Mouse (Mus musculus): ENCODE measurements around the gene Dyx1c1. TPM values are rescaled to one million over a fixed set of nuclear protein-coding genes. Genes with fewer than 3 reads are reported as not detected.

Dyx1c1 gene
- total RNA-seq (2017) = 0.94 and 3.0 TPM in 2 replicates

DNA sequence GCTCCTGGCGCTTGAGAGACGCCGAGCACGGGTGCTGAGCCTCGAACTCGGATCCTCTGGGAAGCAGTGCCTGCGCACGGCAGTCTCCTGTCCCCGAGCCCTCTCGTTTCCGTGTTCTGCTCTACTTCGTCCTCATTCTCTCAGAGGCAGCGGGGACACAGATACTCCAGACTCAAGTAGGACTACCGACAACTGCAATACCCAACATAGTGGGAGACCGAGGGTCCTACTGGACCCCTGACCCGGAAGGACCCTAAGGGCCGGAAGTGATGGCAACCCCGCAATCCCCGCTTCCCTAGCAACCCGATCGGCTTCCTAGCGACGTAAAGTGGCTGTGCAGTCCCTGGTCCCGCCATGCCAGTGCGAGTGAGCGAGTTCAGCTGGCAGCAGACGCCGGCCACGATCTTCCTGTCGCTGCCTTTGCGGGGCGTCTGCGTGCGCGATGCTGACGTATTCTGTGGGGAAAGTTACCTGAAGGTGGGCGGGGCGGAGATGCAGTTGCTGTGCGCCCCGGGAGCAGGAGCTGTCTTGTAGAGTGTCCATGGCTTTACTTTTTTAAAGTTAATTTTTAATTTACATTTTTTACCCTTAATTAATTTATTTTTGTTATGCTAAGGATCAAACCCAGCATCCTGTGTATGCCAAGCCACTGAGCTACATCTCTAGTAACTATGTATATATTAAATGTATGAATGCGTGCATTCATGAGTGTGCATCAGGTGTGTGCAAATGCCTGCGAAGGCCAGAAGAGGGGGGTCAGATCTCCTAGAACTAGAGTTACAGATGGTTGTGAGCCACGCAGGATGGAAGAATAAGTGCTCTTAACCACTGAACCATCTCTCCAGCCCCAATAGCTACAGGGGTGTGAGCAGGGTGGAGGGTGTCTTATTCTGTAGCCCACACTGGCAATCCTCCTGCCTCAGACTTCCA lies at the start of gene Dyx1c1, which contains the start of gene Gm44503:
Gene Dyx1c1 (plus strand): TSS at position 265 of the 930 bp plus-strand sequence.
Gene Gm44503 (plus strand): TSS at position 332 of the 930 bp plus-strand sequence.
- ATAC-seq (replicated peaks in 1 of 2; ENCODE audit: insufficient read depth in 1 of 2, low FRiP score in 2 of 2, low TSS enrichment in 1 of 2, low read depth in 1 of 2, poor library complexity in 2 of 2, severe bottlenecking in 2 of 2) = peak; percentile 92 to 96

DNA sequence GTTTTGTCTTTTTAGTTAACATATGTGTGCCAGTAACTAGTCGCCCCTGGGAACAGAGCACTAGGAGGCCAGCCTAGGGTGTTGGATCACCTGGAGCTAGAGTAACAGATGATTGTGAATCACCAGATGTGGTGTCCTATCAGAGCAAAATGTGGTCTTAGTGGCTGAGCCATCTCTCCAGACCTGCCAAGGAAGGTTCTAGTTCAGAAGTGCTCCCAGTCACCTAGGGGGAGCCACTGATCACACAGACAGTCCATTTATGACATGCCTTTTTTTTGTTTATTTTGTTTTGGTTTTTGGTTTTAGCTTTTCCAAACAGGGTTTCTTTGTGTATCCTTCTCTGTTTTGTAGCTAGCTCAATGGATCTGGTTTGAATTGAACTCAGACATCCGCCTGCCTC lies 47.2 kb upstream of the Dyx1c1 start:
- ATAC-seq (replicated peaks in 1 of 2; ENCODE audit: insufficient read depth in 1 of 2, low FRiP score in 2 of 2, low TSS enrichment in 1 of 2, low read depth in 1 of 2, poor library complexity in 2 of 2, severe bottlenecking in 2 of 2) = no peak

DNA sequence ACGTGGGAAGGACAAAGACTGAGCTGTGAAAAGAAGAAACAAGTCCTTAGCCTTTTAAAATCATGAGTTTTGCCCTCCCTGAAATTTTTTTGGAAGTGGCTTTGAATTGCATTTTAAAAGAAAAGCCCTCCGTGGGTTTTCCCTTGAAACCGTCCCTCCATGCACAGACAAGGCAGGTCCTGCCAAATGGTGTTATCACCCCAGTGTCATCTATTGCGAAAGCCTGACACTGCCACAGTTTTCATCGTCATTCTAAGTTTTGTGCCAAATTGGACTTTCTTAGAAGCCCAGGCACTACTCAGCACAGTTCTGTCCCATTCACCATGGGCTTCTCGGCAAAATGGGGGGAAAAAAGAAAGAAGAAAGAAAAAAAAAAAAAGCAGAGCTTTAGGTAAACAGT lies 45.0 kb upstream of the Dyx1c1 start:
- no peak for ATAC-seq (replicated peaks in 1 of 2; ENCODE audit: insufficient read depth in 1 of 2, low FRiP score in 2 of 2, low TSS enrichment in 1 of 2, low read depth in 1 of 2, poor library complexity in 2 of 2, severe bottlenecking in 2 of 2)

DNA sequence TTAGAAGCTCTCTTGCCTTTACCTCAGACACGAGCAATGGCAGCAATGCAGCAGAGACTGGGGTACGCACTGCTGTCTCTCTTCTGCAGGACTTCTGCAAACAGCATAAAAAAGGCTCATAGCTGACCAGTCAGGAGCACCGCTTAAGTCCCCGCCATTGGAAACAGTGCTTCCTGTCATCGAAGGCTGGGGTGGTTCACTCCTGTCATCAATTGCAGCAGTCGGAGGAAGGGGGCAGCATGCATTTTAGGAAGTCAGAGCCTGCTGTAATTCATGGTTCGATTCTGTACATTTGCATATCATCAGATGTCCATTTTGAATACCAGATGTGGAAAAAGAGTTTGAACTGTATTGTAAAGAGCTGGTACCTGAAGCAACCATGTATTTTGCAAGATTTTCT lies 42.9 kb upstream of the Dyx1c1 start:
- peak in 1 of 2 experiments; percentile 58; a peak in 2 of 4 replicates for ATAC-seq (replicated peaks in 1 of 2; ENCODE audit: insufficient read depth in 1 of 2, low FRiP score in 2 of 2, low TSS enrichment in 1 of 2, low read depth in 1 of 2, poor library complexity in 2 of 2, severe bottlenecking in 2 of 2)

DNA sequence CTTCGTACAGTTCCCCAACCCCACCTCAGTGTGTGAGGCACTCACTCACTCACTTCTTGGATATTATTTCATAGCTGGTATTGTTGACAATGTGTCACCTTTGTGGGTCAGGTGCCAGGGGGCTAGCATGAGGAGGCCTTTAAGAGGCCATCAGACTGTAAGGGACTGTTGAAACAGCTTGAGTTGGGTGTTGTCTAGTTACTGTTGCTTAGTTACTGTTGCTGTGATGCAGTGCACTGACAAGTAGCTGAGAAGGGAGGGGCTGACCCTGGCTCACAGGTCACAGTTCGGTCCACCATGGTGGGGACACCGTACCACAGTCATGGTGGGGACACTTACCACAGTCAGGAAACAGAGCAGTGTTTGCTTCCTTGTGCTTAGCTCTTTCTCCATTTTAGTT lies 35.5 kb upstream of the Dyx1c1 start:
- ATAC-seq (replicated peaks in 1 of 2; ENCODE audit: insufficient read depth in 1 of 2, low FRiP score in 2 of 2, low TSS enrichment in 1 of 2, low read depth in 1 of 2, poor library complexity in 2 of 2, severe bottlenecking in 2 of 2) = no peak

DNA sequence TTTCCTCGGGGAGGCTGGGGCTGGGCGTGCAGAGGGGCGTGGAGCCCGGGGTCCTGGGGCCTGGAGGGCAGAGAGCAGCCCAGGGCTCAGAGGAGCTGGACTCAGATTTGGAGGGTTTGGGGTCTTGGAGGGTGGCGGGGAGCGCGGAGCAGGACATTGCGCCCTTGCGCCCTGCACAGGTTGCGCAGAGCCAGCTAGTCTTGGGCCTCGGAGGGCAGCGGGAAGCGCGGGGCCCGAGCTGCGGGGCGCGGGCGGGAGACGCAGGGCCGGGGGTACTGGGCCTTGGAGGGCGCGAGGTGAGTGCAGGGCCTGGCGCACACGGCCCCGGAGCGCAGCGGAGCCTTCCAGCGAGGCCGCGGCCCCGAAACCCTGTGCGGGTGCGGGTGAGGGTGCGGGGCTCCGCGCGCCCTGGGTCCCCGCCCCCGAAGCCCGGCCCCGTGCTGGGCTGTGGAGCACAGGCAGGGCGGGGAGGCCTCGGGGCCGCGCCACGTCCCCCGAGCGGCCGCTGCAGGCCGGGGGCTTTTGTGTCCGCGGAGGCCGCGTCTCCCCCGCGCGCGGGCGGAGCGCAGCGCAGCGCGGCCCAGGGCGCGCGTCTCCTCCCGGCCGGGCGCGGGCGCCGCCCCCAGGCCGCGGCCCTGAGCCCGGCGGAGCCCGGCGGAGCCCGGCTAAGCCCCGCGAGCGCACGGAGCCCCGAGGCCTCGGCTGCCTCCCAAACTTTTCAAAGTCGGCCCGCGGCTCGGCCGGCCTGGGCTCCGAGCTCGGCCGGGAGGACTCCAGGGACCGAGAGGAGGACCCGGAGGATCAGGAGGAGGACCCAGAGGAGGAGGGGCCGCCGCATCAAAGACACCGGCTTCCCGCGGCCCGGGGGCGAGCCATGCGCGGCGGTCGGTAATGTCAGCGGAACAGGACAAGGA lies 33.3 kb upstream of the Dyx1c1 start, which contains the start of gene Pygo1:
Gene Pygo1 (plus strand): TSS at position 625 of the 914 bp plus-strand sequence.
- peak in 1 of 2 experiments; percentile 21; a peak in 1 of 4 replicates for ATAC-seq (replicated peaks in 1 of 2; ENCODE audit: insufficient read depth in 1 of 2, low FRiP score in 2 of 2, low TSS enrichment in 1 of 2, low read depth in 1 of 2, poor library complexity in 2 of 2, severe bottlenecking in 2 of 2)

DNA sequence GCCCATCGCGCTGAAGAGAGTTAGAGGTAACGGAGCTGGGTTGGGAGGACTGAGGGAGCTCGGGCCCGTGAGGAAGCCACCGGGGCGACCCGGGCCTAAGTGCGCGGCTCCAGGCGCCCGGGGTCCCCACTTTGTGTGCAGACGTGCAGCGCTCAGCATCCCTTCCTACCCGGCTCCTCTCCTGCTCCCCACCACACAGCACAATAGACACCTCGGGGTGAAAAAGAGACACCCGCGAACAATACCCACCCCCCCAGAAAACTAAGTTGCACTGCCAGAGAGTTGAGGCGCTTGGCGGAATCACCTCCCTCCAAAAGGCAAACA lies 32.7 kb upstream of the Dyx1c1 start:
- ATAC-seq (replicated peaks in 1 of 2; ENCODE audit: insufficient read depth in 1 of 2, low FRiP score in 2 of 2, low TSS enrichment in 1 of 2, low read depth in 1 of 2, poor library complexity in 2 of 2, severe bottlenecking in 2 of 2) = no peak

DNA sequence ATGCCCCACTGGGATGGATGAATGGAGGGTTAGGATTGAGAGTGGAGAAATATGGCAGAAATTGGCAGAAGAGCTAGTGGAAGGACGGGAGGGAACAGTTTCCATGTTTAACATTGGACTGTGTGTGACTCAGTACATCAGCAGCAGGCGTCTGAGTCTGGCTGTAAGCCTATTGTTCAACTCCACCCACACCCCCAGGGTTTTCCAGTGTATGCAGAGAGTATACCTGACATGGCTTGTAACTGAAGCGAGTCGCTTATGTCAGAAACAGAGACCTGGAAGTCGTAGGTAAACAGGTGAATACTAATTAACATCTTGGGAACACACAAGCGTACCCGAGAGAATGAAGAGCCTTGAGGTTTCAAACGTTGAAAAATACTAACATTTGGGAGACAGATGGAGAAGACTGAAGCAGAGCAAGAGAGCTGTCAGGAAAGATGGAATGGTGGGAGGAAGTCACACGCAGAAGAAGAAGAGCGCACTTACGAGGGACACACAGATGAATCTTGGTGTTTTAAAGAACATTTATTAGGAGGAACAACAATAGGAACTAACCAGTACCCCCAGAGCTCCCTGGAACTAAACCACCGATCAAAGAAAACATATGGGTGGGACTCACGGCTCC lies 27.3 kb upstream of the Dyx1c1 start:
- no peak for ATAC-seq (replicated peaks in 1 of 2; ENCODE audit: insufficient read depth in 1 of 2, low FRiP score in 2 of 2, low TSS enrichment in 1 of 2, low read depth in 1 of 2, poor library complexity in 2 of 2, severe bottlenecking in 2 of 2)

DNA sequence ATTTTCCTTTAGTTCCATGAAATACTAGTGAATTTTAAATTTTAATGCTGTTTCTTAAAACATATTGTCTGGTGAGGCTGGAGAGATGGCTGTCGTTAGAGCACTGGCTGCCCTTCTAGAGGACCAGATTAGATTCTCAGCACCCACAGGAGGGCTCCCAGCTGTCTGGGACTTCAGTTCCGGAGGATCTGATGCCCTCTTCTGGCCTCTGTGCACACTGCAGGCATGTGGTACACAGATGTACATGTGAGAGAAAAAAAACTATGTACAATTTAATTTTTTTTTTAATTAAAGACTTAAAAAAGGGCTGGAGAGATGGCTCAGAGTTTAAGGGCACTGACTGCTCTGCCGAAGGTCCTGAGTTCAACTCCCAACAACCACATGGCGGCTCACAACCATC lies 23.3 kb upstream of the Dyx1c1 start:
- no peak for ATAC-seq (replicated peaks in 1 of 2; ENCODE audit: insufficient read depth in 1 of 2, low FRiP score in 2 of 2, low TSS enrichment in 1 of 2, low read depth in 1 of 2, poor library complexity in 2 of 2, severe bottlenecking in 2 of 2)

DNA sequence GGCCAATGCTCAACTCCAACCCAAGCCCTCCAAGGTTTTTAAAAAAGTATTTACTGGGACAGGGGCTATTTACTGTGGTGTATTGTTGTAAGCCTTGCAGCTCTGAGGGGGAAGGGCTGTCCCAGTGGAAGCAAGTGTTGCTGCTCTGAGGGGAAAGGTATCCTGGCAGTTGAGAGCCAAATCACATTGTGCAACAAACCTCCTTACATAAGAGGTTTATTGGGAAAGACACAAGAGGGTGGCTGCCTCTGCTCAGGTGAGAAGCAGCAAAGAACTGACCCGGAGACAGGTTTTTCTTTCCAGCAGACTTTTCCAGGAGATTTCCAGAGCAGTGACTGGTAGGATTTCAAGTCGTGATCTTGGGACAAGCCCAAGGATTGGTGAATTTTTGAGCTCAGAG lies 22.3 kb upstream of the Dyx1c1 start:
- ATAC-seq (replicated peaks in 1 of 2; ENCODE audit: insufficient read depth in 1 of 2, low FRiP score in 2 of 2, low TSS enrichment in 1 of 2, low read depth in 1 of 2, poor library complexity in 2 of 2, severe bottlenecking in 2 of 2) = no peak

DNA sequence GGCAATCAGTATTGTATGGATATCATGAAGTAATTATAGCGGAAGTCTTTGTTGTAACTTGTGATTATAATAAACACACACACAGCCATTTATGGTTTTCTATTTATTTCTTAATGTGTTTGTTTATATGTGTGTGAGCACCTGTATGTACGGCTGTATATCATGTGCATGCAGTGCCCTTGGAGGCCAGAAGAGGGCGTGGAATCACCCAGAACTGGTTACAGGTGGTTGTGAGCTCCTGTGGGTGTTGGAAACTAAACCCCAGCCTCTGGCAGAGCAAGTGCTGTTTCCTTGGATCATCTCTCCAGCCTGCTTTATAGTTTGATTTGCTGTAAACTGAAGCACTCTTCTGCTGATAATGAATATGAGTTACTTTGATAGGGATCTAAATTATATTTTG lies 15.2 kb upstream of the Dyx1c1 start:
- ATAC-seq (replicated peaks in 1 of 2; ENCODE audit: insufficient read depth in 1 of 2, low FRiP score in 2 of 2, low TSS enrichment in 1 of 2, low read depth in 1 of 2, poor library complexity in 2 of 2, severe bottlenecking in 2 of 2) = no peak

DNA sequence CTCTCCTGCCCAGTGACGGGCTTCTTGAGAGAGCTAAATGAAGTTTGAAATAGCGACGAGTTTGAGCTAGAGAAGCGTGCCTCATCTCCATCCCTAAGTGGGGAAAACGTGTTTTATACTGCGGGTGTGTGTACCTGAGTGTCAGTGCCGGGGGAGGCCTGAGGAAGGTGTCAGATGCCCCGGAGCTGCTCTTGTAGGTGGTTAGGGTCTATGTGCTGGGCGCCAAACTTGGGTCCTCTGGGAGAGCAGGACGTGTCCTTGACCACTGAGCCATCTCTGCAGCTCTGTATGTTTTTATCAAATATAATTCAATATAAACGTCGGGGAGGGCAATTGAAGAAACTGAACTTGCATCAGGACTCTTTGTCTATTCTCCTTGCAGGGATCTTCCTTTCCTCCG lies 14.3 kb upstream of the Dyx1c1 start:
- ATAC-seq (replicated peaks in 1 of 2; ENCODE audit: insufficient read depth in 1 of 2, low FRiP score in 2 of 2, low TSS enrichment in 1 of 2, low read depth in 1 of 2, poor library complexity in 2 of 2, severe bottlenecking in 2 of 2) = no peak

DNA sequence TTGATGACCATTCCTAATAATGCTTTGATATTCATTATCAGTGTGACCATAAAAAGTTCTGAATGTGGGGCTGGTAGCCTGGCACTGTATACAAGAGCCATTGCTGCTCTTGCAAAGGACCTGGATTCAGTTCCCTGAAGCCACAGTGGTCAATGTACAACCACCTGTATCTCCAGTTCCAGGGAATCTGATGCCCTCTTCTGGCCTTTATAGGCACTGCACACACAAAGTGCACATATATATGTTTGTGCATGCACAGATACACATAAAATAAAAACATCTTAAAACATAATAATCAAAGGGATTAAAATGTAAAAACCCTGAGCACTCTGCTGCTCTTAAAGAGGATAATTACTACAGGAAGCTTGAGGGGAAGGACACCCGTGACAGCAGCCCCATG lies 11.6 kb upstream of the Dyx1c1 start:
- no peak for ATAC-seq (replicated peaks in 1 of 2; ENCODE audit: insufficient read depth in 1 of 2, low FRiP score in 2 of 2, low TSS enrichment in 1 of 2, low read depth in 1 of 2, poor library complexity in 2 of 2, severe bottlenecking in 2 of 2)

DNA sequence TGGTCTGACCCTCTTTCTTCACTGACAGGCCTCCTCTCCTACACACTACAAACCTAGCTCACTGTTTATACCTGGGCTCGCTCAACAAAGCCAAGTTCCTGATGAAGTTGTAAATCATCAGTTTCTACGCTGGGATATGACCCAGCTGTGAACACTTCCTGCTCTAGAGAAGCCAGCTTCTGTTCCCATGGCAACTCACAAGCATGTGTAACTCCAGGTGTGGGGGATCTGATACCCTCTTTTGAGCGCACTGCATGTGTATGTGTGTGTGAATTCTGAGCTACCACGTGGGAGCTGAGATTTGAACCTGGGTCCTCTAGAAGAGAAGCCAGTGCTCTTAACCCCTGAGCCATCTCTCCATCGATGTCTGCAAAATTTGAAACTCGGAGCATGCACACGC lies 9.0 kb upstream of the Dyx1c1 start:
- ATAC-seq (replicated peaks in 1 of 2; ENCODE audit: insufficient read depth in 1 of 2, low FRiP score in 2 of 2, low TSS enrichment in 1 of 2, low read depth in 1 of 2, poor library complexity in 2 of 2, severe bottlenecking in 2 of 2) = no peak

DNA sequence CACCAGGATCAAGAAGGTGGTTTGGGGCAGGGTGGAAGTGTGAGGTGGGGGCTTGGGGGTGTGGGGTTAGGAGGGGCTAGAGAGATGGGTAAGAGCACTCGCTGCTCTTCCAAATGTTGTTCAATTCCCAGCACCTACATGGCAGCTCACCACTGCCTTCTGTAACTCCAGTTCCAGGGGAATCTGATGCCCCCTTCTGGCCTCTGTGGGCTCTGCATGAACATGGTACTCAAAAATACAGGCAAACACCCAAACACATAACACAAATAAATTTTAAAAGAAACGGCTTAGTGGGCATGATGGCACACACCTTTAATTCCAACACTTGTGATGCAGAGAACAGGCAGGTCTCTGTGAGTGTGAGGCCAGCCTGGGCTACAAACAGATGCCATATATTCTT lies 3.8 kb upstream of the Dyx1c1 start:
- ATAC-seq (replicated peaks in 1 of 2; ENCODE audit: insufficient read depth in 1 of 2, low FRiP score in 2 of 2, low TSS enrichment in 1 of 2, low read depth in 1 of 2, poor library complexity in 2 of 2, severe bottlenecking in 2 of 2) = no peak

DNA sequence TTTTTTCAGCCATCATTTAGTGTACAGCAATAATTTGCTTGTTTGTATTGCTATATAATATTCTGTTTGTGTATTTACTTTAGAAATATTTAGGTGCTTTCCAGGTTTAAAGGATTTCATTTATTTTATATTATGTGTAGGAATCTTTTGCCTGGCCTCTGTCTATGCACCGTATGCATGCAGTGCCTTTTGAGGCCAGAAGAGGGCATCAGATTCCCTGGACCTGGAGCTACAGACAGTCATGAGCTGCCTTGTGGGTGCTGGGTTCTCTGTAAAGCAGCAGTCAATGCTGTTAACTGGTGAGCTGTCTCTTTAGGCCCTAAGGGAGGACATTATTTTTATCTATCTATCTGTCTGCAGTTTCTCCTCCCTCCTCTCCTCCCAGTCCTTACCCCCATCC lies 3.0 kb upstream of the Dyx1c1 start:
- peak; percentile 41 to 56; a peak in 2 of 4 replicates for ATAC-seq (replicated peaks in 1 of 2; ENCODE audit: insufficient read depth in 1 of 2, low FRiP score in 2 of 2, low TSS enrichment in 1 of 2, low read depth in 1 of 2, poor library complexity in 2 of 2, severe bottlenecking in 2 of 2)

DNA sequence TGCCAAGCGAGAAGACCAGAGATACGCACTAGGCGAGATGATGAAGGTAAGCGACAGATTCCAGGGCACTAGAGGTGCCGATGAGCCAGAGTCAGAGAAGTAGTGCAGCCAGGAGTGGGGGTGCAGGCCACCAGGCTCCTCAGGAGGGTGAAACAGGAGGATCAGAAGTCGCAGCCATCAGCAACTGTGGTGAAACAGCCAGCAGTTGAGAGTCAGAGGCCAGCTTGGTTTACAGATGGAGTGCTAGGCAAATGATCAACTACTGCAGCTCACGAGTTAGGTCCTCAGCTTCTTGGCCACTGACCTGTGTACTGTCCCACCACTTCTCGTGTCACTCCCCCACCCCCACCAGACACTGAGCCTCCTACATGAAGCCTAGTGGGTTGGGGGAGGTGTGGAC lies 2.8 kb downstream of the Dyx1c1 start:
- ATAC-seq (replicated peaks in 1 of 2; ENCODE audit: insufficient read depth in 1 of 2, low FRiP score in 2 of 2, low TSS enrichment in 1 of 2, low read depth in 1 of 2, poor library complexity in 2 of 2, severe bottlenecking in 2 of 2) = no peak

DNA sequence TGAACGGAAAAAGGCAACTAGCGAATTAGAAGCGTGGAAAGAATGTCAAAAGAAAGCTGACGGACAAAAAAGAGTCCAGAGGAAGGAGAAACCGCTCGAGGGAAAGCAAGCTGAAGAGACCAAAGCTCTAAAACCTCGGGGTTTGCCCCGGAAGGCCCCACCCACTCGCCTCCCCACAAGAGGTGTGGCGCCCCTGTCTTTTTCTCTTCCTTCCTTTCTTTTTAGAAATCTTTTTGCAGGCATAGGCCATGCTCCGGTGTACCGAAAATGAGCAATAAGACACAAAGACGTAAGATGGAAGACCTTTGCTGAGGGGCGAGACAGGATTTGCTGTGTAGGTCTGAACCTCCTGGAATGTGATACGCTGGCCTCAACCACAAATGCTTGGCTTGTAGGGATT lies 3.4 kb downstream of the Dyx1c1 start:
- no peak for ATAC-seq (replicated peaks in 1 of 2; ENCODE audit: insufficient read depth in 1 of 2, low FRiP score in 2 of 2, low TSS enrichment in 1 of 2, low read depth in 1 of 2, poor library complexity in 2 of 2, severe bottlenecking in 2 of 2)
